Mouse (Mus musculus): ENCODE results near the gene Taf5. TPM values are rescaled to one million over a fixed set of nuclear protein-coding genes. Genes with fewer than 3 reads are reported as not detected.

The Taf5 gene
- total RNA-seq (2023) = 8.3 and 10.1 TPM in 2 replicates

DNA sequence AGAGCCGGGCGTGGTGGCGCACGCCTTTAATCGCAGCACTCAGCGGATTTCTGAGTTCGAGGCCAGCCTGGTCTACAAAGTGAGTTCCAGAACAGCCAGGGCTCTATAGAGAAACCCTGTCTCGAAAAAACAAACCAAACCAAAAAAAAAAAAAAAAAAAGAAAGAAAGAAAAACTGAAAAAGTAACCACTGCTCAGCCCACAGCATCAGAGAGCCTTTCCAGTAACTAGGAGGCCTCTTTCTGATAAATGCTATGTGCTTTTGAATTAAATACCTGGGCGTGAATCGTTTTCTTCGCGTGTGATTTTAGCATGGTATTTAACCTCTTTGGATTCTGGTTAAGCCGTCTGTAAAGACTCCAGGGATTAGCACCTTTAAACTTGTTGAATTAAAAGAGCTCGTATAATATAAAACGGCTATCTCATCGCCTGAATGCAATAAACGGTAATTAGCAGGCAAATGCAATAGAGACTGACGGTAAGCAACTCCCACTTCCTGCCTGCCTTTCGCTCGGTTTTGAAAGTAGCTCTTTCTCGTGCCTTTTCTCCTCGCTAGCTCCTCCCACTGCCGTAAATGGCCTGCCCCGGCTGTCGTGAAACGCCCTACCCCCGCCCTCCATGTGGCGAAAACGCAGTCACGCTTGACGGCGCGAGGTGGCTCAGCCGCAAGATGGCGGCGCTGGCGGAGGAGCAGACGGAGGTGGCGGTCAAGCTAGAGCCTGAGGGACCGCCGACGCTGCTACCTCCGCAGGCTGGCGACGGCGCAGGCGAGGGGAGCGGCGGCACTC lies at the start of gene Taf5:
TSS of gene Taf5 (plus strand) at position 651 of the 787 bp plus-strand sequence.

DNA sequence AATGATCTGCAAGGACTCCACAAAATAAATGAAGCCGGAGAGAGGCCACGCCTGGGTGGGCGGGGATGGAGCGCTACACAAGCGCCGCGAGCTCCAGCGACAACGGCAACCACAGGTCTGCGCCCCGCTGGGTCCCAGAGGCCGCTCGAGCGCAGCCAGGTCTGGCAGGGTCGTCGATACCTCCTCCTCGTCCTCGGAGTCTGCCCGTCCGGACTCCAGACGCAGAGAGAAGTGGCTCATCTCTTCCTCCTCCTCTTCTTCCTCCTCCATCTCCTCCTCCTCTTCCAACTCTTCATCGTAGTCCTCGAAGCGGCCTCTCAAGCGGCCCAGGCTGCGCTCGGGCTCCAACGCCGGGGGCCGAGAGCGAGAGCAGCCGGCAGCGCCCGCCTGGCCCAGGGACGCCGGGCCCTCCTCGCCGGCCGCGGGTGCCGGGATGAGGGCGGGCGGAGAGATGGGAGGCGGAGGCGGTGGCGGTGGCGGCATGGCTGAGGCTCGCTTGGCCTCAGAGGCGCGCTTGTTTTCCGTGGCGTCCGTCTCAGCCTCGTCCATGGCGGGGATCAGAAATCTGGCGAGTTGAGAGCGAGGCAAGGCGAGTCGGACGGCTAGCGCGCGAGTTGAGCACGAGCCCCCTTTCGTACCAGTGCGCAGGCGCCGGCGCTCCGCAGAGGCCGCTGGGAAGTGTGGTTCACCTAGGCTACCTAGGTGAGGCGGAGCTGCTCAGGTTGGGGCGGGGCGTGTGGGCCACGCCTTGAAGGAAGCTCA lies 17.1 kb upstream of the Taf5 start, which contains the start of gene Pcgf6:
TSS of gene Pcgf6 (minus strand) at position 636 of the 762 bp plus-strand sequence.

DNA sequence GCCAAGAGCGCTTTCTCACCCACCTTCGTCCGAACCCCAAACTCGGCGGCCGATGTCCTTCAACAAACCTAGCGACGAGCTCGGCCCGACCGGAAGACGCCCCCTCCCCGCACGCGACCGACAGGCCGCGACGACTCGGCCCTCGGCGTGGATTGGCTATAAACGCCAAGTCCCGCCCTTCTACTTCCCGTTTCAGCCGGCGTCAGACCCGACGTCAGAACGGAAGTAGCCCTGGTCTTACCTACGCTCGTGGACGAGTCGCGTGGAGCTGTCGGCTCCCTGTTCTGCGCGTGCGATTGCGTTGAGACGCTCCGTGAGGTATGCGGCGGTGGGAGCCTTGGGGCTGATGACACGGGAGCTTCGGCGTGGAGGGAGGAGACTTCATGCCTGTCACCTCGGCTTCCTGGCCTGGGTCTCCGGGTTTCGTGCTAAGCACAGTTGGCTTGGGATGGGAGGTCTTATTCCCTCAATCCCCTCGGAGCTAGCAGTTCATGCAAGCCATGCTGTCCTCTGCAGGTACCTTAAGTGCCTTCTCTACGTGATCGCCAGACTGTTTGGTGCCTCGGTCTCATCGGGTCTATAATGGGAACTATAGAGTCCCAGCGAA lies 23.1 kb downstream of the Taf5 start, which contains the start of the genes Usmg5 and Pdcd11:
TSS of gene Usmg5 (minus strand) at position 98 of the 607 bp plus-strand sequence.
TSS of gene Pdcd11 (plus strand) at position 219 of the 607 bp plus-strand sequence.

Other genes starting within 250 kb of the Taf5 start
- not detected in 2 replicates for gene Ina, start 53.0 kb upstream of the Taf5 start, total RNA-seq (2023)
- gene Nt5c2, start 52.6 kb upstream of the Taf5 start, total RNA-seq (2023) = 94.5 and 127 TPM in 2 replicates
- 0.63 and 1.5 TPM in 2 replicates for gene Pcgf6, start 16.8 kb upstream of the Taf5 start, total RNA-seq (2023)
- 83.9 and 142 TPM in 2 replicates for gene Usmg5, start 22.9 kb downstream of the Taf5 start, total RNA-seq (2023)
- 6.5 and 8.8 TPM in 2 replicates for gene Pdcd11, start 23.0 kb downstream of the Taf5 start, total RNA-seq (2023)
- 4.6 and 5.4 TPM in 2 replicates for gene Calhm2, start 70.5 kb downstream of the Taf5 start, total RNA-seq (2023)
- gene Calhm1, start 76.5 kb downstream of the Taf5 start, total RNA-seq (2023) = not detected in 2 replicates
- not detected in 2 replicates for gene Calhm3, start 90.0 kb downstream of the Taf5 start, total RNA-seq (2023)
- gene Neurl1a, start 111.1 kb downstream of the Taf5 start, total RNA-seq (2023) = 0.32 TPM in 1 of 2 replicates, not detected in the other

Measured in neutrophil, adult 65 days (primary cell).